Mouse (Mus musculus) embryonic facial prominence, embryonic 15.5 days (tissue): ENCODE measurements at regions not wholly inside any gene's neighbourhood (a gene's known extent, or its start where the extent isn't known, plus 50 kb on each side); places are given as distances from the start of the nearest gene placed in this dataset.
A peak's percentile ranks its signal among the peaks of the same experiment; 100 is the strongest.

Experiments
- ATAC-seq: fragments of 200-750 bp; cut with Nextera tagmentation; 2 replicates; pipeline ENCODE4 v1.8.0; 2017; ENCODE audit warnings: low read depth, moderate TSS enrichment; ENCODE audit not compliant: insufficient number of reproducible peaks, low FRiP score, low TSS enrichment
- H3K27ac ChIP-seq: fragments of 300-500 bp; sonication (generic); replicated peaks from 2 replicates; pipeline ENCODE4 v1.5.1; 2015; ENCODE audit warnings: mild to moderate bottlenecking, inconsistent platforms
- H3K27me3 ChIP-seq: fragments of 300-500 bp; sonication (generic); 2 replicates; pipeline ENCODE4 v1.6.1; 2015; ENCODE audit warnings: inconsistent platforms
- H3K36me3 ChIP-seq: fragments of 300-500 bp; sonication (generic); 2 replicates; pipeline ENCODE4 v1.6.1; 2015; ENCODE audit warnings: mild to moderate bottlenecking, inconsistent platforms
- H3K4me1 ChIP-seq: fragments of 300-500 bp; sonication (generic); 2 replicates; pipeline ENCODE4 v1.6.1; 2015; ENCODE audit warnings: inconsistent platforms
- H3K4me2 ChIP-seq: fragments of 300-500 bp; sonication (generic); replicated peaks from 2 replicates; pipeline ENCODE4 v1.6.1; 2015; ENCODE audit warnings: mild to moderate bottlenecking, inconsistent platforms
- H3K4me3 ChIP-seq: fragments of 300-500 bp; sonication (generic); replicated peaks from 2 replicates; pipeline ENCODE4 v1.5.1; 2015; ENCODE audit warnings: mild to moderate bottlenecking, inconsistent platforms
- H3K9ac ChIP-seq: fragments of 300-500 bp; sonication (generic); 2 replicates; pipeline ENCODE4 v1.6.1; 2015; ENCODE audit warnings: inconsistent platforms
- H3K9me3 ChIP-seq: fragments of 300-500 bp; sonication (generic); replicated peaks from 2 replicates; pipeline ENCODE4 v1.6.1; 2016; ENCODE audit warnings: inconsistent platforms
- WGBS: fragments of 180-500 bp; shearing (Covaris S2); methylation state at CpG from one replicate; pipeline ENCODE4 v1.1.7; 2015; 5-methylcytosine and 5-hydroxymethylcytosine counted together

DNA sequence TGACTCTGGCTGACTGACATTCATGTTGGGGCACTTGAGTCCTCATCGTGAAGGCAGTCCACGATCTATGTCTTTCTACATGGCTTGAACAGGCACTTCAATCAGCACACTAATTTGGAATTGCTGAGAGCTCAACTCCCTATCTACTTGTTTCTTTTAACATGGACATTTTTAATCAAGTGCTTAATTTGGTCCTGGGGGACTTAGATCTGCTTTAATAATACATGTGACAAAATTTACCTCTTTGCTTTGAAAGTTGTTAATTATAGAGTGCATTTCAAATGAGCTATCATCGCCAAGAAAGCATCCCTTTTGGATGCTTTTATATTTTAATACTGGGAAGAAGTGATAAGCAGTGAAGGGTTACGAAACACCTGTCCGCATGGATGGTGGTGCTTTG, 436.6 kb upstream of the Sel1l start:
- H3K4me3 ChIP-seq: no peak overlapping the region
- H3K27ac ChIP-seq: no peak overlapping the region
- no peak overlapping the region for H3K9ac ChIP-seq
- 89% methylated on average over 5 of the region's 5 CpGs for WGBS
- H3K36me3 ChIP-seq: no peaks in the 10 kb centered on the region
- no peaks in the 10 kb centered on the region for H3K27me3 ChIP-seq
- H3K9me3 ChIP-seq: no peaks in the 10 kb centered on the region
- H3K4me1 ChIP-seq: no peaks in the 10 kb centered on the region
- ATAC-seq: no peak
- no peak overlapping the region for H3K4me2 ChIP-seq

DNA sequence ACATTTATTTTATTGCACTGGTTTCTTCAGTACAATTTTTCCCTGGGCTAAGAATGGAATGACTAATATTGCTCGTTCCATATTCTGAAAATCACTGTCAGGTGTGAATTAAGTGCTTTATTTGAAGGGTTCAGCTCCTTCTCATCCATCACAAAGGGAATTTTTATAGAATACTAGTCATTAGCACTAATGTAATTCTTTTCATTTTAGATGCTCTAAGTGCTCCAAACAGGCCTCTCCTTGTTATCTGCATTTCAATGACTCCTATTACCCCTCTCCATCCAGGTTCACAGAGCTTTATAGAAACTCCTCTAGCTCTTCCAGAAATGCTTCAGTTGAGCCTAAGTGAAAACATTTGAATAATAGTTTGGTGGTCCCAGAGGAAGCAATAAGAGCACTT, 431.5 kb upstream of the Sel1l start:
- no peak for ATAC-seq
- Histone ChIP-seq H3K4me3 (no peak overlapping the region), H3K4me2 (no peak overlapping the region), H3K36me3 (no peaks in the 10 kb centered on the region), H3K4me1 (no peaks in the 10 kb centered on the region), H3K27ac (no peak overlapping the region), H3K9ac (no peak overlapping the region), H3K27me3 (no peaks in the 10 kb centered on the region), H3K9me3 (no peaks in the 10 kb centered on the region)
- 68% methylated on average over 1 of the region's 1 CpGs for WGBS

DNA sequence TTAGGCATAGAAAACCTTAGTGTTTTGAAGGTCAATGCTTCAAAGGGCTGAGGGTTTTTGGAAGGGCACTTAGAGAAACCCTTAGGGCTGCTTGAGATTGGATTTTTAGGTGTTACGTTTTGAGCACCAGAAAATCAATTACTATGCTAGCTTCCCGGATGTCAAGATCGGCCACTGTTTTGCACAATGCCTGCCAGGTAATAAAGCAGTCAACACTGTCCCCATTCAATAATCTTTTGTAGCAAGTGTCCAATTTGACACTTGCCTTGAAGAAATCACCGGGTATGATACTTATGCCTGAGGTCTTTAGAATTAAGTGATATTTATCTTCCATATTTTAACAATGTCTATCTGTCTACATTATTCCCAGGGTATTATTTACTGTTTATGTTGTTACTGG, 403.0 kb upstream of the Sel1l start:
- no peaks in the 10 kb centered on the region for H3K4me1 ChIP-seq
- no peak overlapping the region for H3K9ac ChIP-seq
- H3K4me3 ChIP-seq: no peak overlapping the region
- no peaks in the 10 kb centered on the region for H3K9me3 ChIP-seq
- no peak overlapping the region for H3K4me2 ChIP-seq
- no peak overlapping the region for H3K27ac ChIP-seq
- no peaks in the 10 kb centered on the region for H3K36me3 ChIP-seq
- 51% methylated on average over 4 of the region's 4 CpGs for WGBS
- no peaks in the 10 kb centered on the region for H3K27me3 ChIP-seq
- ATAC-seq: no peak

DNA sequence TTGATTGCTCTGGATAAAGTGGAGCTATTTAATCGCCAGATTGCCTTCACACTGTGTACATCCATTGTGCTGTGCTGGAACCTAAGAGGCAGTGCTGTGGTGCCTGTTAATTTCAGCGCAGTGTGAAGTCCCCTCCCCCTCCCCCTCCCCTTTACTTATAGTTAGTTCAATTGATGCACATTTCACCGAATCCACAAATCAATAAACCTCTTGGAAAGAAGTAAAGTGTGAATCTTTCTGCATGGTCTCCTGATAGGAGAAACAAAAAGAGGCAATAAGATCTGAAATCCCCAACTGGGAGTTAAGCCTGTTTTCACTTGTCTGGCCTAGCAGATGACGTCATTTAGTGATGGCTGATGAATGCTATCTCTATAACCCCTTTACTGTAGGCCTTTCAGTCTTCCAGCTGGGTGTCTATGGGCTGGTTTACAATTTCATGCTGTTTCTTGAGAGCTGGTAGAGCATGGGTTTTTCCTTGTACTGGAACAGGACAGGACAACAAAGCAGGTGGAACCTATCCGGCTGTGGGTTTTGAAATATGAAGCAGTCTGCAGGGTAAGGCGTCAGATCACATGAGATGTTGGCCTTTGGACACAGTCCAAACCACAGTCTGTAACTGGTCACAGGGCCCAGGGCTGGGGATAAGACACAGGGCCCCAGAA, 398.0 kb upstream of the Sel1l start:
- ATAC-seq: peak; percentile 88
- Histone ChIP-seq H3K4me1 (no peaks in the 10 kb centered on the region), H3K4me3 (no peak overlapping the region), H3K36me3 (no peaks in the 10 kb centered on the region), H3K4me2 (no peak overlapping the region), H3K9ac (no peak overlapping the region), H3K9me3 (no peaks in the 10 kb centered on the region), H3K27me3 (no peaks in the 10 kb centered on the region), H3K27ac (no peak overlapping the region)
- 38% methylated on average over 6 of the region's 6 CpGs for WGBS

DNA sequence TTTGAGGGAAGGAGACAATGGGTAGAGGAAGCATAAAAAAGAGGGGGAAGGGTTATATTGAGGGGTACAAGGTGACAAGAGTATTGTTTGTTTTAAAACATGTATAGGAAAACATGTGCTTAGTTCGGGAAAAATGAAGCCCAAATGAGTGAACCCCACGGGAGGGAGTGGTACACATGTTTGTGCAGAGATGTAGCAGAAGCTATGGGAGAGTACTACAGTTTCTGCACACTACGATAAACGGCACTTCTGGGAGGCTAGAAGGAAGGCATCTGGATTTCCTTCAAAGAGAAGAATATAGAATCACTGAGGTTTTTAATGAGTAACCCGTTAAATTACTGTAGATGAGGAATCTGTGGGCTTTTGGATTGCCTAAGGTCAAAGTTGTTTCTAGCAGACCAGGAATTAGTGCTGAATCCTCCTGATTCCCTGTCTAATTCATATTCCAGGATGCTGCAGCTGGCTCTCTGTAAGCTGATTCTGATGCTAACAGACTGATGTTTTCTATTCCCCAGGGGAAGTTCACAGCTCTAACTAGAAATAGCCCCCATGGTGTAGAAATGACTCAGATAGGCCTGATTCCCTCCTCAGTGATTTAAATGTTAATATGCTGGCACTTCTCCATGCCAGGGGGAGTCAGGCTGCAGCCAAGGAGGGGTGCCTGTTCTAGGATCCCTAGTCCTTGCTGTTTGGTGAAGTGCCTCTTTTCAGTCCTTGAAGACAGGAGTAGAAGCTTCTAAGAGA, 391.2 kb upstream of the Sel1l start:
- 57% methylated on average over 5 of the region's 5 CpGs for WGBS
- Histone ChIP-seq H3K36me3 (no peaks in the 10 kb centered on the region), H3K9ac (no peak overlapping the region), H3K4me2 (no peak overlapping the region), H3K27me3 (no peaks in the 10 kb centered on the region), H3K27ac (no peak overlapping the region), H3K4me3 (no peak overlapping the region), H3K9me3 (no peaks in the 10 kb centered on the region), H3K4me1 (no peaks in the 10 kb centered on the region)
- no peak for ATAC-seq

DNA sequence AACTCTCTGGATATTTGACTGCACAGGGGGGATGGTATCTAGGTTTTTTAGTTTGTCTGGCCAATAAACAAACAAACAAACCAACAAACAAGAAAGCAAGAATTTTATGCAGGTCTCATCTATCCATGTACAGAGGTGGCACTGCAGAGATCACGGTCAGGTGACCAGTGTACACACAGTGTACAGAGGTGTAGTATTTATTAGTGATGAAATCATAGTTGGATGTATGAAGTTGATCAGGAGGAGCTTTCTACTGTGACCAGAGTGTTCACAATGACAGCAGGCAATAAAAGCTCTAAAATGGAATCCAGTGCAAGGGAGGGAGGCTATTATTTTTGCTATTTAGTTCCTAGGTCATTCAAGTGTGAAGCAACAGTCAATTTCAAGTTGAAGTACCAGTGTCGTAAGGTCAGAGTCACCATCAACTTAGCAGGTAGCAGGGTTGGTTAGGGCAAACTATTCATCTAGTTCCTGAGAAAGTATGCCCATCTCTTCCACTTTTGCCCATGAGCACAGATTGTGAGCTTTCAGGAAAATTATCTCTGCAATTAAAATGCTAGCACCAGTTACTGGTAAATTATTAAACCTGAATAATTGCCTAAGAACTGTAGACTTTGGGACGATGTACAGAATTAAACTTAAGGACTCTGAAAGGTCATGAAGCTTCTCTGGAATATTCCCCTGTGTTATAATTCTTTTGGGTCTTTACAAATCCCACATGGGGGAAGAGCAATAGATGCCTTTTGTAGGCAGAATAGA, 384.9 kb upstream of the Sel1l start:
- 88% methylated on average over 3 of the region's 3 CpGs for WGBS
- H3K27ac ChIP-seq: no peak overlapping the region
- ATAC-seq: no peak

DNA sequence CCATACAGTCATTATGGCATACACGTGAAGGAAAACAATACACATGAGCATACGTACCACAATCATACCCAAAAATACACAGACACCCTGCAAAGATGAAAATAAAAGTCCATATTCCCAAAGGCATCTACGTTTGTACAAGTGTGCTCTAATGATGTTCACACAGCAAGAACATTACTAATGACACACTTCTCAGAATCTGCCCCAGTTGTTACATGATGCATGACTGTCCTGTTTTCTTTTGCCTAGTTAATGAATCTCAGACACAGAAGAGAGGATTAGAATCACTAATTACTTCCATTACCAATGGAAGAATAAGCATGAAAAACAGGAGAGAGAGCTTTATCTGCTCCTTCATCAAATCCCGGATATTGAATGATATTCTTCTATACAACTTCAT, 379.6 kb upstream of the Sel1l start:
- Histone ChIP-seq H3K9ac (no peak overlapping the region), H3K27ac (no peak overlapping the region), H3K9me3 (no peaks in the 10 kb centered on the region), H3K4me2 (no peak overlapping the region), H3K36me3 (no peaks in the 10 kb centered on the region), H3K4me3 (no peak overlapping the region), H3K4me1 (no peaks in the 10 kb centered on the region), H3K27me3 (no peaks in the 10 kb centered on the region)
- no peak for ATAC-seq
- WGBS: 73% methylated on average over 4 of the region's 4 CpGs

More for the DNA sequence above, 384.9 kb upstream of the Sel1l start:
- Histone ChIP-seq H3K4me2 (no peak overlapping the region), H3K27me3 (no peaks in the 10 kb centered on the region), H3K36me3 (no peaks in the 10 kb centered on the region), H3K9ac (no peak overlapping the region), H3K4me1 (no peaks in the 10 kb centered on the region), H3K9me3 (no peaks in the 10 kb centered on the region), H3K4me3 (no peak overlapping the region)

DNA sequence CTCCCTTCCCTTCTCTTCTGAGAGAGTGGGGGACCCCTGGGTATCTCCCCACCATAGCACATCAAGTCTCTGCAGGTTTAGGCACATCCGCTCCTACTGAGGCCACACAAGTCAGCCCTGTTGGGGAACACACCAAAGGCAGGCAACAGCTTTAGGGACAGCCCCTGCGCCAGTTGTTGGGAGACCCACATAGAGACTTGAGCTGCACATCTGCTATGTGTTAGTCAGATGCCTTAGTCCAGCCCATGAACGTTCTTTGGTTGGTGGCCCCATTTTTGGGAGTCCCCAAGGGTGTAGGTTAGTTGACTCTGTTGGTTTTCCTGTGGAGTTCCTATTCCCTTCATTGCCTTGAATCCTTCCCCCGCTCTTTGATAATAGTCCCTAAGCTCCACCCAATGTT, 354.4 kb upstream of the Sel1l start:
- Histone ChIP-seq H3K27ac (no peak overlapping the region), H3K4me1 (no peaks in the 10 kb centered on the region), H3K27me3 (no peaks in the 10 kb centered on the region), H3K4me2 (no peak overlapping the region), H3K9ac (no peak overlapping the region), H3K36me3 (no peaks in the 10 kb centered on the region), H3K4me3 (no peak overlapping the region), H3K9me3 (no peaks in the 10 kb centered on the region)
- 73% methylated on average over 4 of the region's 4 CpGs for WGBS
- no peak for ATAC-seq

DNA sequence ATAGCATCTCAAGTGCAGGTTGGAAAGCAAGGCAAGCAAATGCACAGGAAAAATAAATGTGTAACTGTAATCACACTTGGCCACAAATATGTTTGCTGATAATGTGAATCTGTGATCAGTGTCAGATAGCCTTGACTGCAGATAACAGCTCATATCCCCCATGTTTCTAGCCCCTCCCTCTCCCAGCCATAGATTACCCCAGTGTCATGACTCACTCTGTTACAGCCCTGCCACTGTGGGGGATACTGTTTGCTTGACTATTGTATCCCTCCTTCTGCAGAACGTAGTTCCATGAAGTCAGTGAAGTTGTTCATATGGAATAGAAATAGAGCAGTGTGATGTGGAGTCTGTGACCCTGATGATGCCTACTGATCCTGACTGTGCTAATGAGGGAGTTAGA, 351.6 kb upstream of the Sel1l start:
- H3K4me1 ChIP-seq: no peaks in the 10 kb centered on the region
- no peak overlapping the region for H3K9ac ChIP-seq
- H3K4me3 ChIP-seq: no peak overlapping the region
- ATAC-seq: no peak
- no peaks in the 10 kb centered on the region for H3K9me3 ChIP-seq
- H3K36me3 ChIP-seq: no peaks in the 10 kb centered on the region
- no peak overlapping the region for H3K4me2 ChIP-seq
- no peaks in the 10 kb centered on the region for H3K27me3 ChIP-seq
- no peak overlapping the region for H3K27ac ChIP-seq
- 88% methylated on average over 1 of the region's 1 CpGs for WGBS

DNA sequence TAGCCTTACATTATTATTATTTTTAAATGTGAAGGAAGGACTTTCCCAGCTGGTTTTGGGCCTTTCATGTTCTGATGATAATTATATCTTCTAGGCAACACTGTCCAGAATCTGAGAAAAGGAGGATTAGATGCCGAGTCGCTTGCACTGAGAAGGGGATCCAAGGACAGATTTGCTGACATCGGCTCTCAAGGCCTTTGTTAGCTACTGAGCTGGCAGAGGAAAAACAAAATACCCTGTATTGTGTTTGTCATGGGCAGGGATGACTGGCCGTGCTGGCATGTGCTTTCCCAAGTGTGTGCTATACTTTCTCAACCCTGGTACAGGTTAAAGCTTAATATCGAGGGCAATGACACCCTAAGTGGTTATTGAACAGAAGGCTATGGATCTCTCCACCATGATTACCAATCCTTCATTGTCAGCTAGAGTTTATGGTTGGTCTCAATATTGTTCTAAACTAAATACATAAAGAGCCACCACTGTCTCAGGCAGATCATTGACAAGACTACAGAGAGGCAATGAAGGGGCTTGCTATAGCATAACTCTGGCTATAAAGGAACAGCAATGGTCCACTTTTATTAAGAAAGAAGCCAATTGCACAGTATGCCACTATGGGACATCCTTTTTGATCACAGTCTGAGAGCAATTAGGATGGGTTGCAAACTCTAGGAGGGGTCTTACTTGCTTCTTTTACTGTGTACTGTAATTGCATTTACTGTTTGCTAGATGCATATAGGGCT, 350.0 kb upstream of the Sel1l start:
- no peak overlapping the region for H3K27ac ChIP-seq
- H3K9ac ChIP-seq: no peak overlapping the region
- H3K9me3 ChIP-seq: no peaks in the 10 kb centered on the region
- no peak overlapping the region for H3K4me2 ChIP-seq
- no peaks in the 10 kb centered on the region for H3K27me3 ChIP-seq
- 73% methylated on average over 5 of the region's 5 CpGs for WGBS
- no peak for ATAC-seq
- no peaks in the 10 kb centered on the region for H3K36me3 ChIP-seq
- H3K4me1 ChIP-seq: no peaks in the 10 kb centered on the region
- H3K4me3 ChIP-seq: no peak overlapping the region
